Mouse (Mus musculus) stomach, postnatal 0 days (tissue): Measurements from ENCODE around the gene 2610507B11Rik.

Experiments used
- CTCF ChIP-seq: IDR thresholded peaks from 2 replicates; pipeline ENCODE4 v1.5.1; 2016; ENCODE audit warnings: antibody characterized with exemption, low read depth, mild to moderate bottlenecking, moderate library complexity
- EP300 ChIP-seq: optimal IDR thresholded peaks from 2 replicates; pipeline ENCODE3; 2016; ENCODE audit warnings: antibody characterized with exemption

DNA sequence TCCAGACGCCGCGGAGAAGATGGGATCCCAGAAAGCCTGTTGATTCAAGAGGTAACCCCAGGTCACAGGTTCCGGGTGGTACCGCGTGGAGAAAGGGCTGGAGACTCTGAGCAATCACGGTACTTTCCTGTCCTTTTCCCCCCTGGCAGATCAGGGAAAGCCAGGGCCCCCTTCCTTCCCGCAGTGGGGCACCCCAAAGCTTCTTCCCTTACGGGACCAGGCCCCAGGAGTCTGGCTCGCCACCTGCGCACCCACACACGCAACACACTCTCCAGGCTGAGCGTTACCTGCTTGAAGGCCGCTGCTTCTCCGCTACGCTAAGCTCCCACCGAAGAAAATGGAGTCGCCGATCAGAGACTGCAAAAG, 16.3 kb upstream of the 2610507B11Rik start:
- TF ChIP-seq EP300 (no peak), CTCF (no peak)
